Mouse (Mus musculus): Measurements from ENCODE around the gene Me1.

DNA sequence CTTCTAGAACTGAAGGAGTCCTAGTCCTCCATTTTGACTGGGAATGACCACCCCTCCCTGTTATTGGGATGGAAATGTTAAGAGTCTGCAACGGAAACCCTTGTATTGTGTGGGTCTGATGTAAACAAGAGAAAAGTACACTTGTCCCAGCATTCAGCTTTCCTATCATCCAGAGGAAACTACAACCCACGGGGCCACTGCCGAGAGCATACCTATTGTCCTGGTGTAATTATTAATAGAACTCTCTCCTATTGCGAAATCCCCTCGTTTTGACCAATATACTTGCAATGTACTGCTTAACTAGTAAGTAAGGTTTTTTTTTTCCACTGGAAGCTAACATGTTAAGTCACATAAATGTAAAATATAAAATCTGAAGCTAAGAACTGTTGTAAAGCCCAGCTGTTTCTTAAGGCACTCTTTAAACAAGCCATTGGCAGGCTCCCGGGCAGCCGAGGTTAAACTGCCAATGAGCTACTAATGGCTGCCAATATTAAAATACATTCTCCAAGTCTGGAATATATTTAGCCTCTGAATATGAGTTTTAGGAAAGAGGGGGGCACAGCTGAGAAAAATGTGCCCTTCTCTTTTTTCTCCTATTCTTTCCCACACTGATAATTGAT, 47.7 kb downstream of the Me1 start:
- TF ChIP-seq POLR2A (IDR thresholded peaks at IDR 0.05; ENCODE audit: extremely low read depth, insufficient read depth, low read length) (no peak), CTCF (IDR thresholded peaks at IDR 0.05; ENCODE audit: extremely low read depth, insufficient read depth, low read length) (no peak)
